Mouse (Mus musculus): ENCODE results near the gene Ptprg. TPM values are rescaled to one million over a fixed set of nuclear protein-coding genes. Genes with fewer than 3 reads are reported as not detected.
A peak's percentile ranks its signal among the peaks of the same experiment; 100 is the strongest.

Ptprg gene
- total and polyA plus RNA-seq, 2 experiments from 2014 or later: 8.7 to 63.4 TPM

DNA sequence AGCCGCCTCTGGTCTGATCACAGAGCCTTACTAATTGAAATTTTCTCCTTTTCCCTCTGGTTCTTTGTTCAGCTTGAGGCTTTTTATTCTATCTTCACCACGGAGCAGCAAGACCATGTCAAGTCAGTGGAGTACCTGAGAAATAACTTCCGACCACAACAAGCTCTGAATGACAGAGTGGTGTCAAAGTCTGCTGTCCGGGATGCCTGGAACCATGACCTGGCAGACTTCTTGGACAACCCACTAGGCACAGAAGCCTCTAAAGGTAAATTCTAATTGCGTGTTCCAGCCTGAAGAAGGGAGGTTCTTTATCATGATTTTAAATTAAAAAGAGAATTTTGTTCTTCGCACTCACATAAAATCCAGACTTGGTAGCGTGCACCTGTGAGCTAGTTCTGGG, 568.6 kb downstream of the Ptprg start:
- WGBS: 94% methylated on average over 7 of the region's 7 CpGs
- DNase-seq (ENCODE audit: low spot score): no peak
- H3K9me3 ChIP-seq (replicated peaks; ENCODE audit: control insufficient read depth, low read length): no peaks in the 10 kb centered on the region
- no peaks in the 10 kb centered on the region for H3K4me1 ChIP-seq (ENCODE audit: control insufficient read depth, insufficient read depth)
- H3K36me3 ChIP-seq (replicated peaks; ENCODE audit: control insufficient read depth, insufficient read depth, low read length): 0 out of 2 replicates have a peak, but pooled peaks cover 3% of the 10 kb centered on the region
- no peaks in the 10 kb centered on the region for H3K27me3 ChIP-seq (ENCODE audit: control insufficient read depth, insufficient read depth, low read length)
- H3K4me3 ChIP-seq (ENCODE audit: low read depth, low read length): no peak overlapping the region
- H3K27ac ChIP-seq (ENCODE audit: low read depth): no peak overlapping the region
- ATAC-seq (ENCODE audit: insufficient read depth, low read depth): no peak
- H3K9ac ChIP-seq (replicated peaks; ENCODE audit: low read depth, low read length): no peak overlapping the region
- H3K4me2 ChIP-seq (ENCODE audit: low read depth, low read length): no peak overlapping the region
- TF ChIP-seq CTCF (IDR thresholded peaks at IDR 0.05; ENCODE audit: low read depth): no peak
- TF ChIP-seq EP300 (IDR thresholded peaks at IDR 0.05; ENCODE audit: low read depth): no peak

DNA sequence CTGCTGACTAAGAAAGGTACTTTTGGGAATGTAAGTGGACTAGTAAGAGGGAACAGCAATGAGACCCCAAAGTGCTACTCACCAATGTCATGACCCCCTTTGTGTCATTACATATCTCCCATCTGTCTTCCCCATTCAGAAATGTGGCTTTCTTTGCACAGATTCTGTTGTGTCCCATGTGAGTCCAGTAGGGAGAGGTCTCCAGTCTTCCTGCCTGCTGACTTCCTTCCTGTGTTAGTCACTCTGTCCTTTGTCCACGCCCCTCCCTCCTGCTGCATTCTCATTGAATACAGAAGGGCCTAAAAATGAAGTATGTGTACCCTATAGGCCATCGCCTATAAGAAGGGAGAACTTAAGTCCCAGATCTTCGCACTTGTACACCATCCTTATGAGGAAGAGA, 571.4 kb downstream of the Ptprg start:
- no peaks in the 10 kb centered on the region for H3K27me3 ChIP-seq (ENCODE audit: control insufficient read depth, insufficient read depth, low read length)
- no peak overlapping the region for H3K4me3 ChIP-seq (ENCODE audit: low read depth, low read length)
- ATAC-seq (ENCODE audit: insufficient read depth, low read depth) (peak; percentile 39; the same call in 1 of the 2 replicates), DNase-seq (ENCODE audit: low spot score) (no peak)
- no peak overlapping the region for H3K9ac ChIP-seq (replicated peaks; ENCODE audit: low read depth, low read length)
- H3K36me3 ChIP-seq (replicated peaks; ENCODE audit: control insufficient read depth, insufficient read depth, low read length): 0 out of 2 replicates have a peak, but pooled peaks cover 3% of the 10 kb centered on the region
- H3K4me2 ChIP-seq (ENCODE audit: low read depth, low read length): no peak overlapping the region
- H3K9me3 ChIP-seq (replicated peaks; ENCODE audit: control insufficient read depth, low read length): no peaks in the 10 kb centered on the region
- no peaks in the 10 kb centered on the region for H3K4me1 ChIP-seq (ENCODE audit: control insufficient read depth, insufficient read depth)
- TF ChIP-seq EP300 (IDR thresholded peaks at IDR 0.05; ENCODE audit: low read depth) (no peak), CTCF (IDR thresholded peaks at IDR 0.05; ENCODE audit: low read depth) (no peak)
- WGBS: 75% methylated on average over 3 of the region's 3 CpGs
- H3K27ac ChIP-seq (ENCODE audit: low read depth): peak overlapping the region; percentile 11; the same call in 1 of the 2 replicates

DNA sequence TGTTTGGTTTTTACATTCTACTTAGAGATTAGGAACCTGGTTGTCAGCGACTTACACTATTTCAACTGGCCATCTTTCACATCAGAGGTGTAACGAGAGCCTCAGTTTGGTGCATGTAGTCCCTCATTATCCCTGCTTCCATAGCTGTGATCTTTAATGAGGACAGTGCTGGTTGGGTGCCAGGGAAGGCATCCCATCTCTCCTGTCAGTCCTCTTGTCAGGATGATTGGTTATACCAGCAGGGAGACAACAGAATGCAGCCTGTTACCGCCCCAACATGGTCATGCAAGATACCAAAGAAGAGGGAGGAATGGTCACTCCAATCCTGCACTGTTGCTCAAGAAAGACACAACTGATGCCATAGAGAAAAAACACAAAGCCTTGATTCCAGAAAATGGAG, 574.6 kb downstream of the Ptprg start:
- Histone ChIP-seq H3K36me3 (replicated peaks; ENCODE audit: control insufficient read depth, insufficient read depth, low read length) (0 out of 2 replicates have a peak, but pooled peaks cover 2% of the 10 kb centered on the region), H3K9ac (replicated peaks; ENCODE audit: low read depth, low read length) (no peak overlapping the region), H3K27me3 (ENCODE audit: control insufficient read depth, insufficient read depth, low read length) (no peaks in the 10 kb centered on the region), H3K4me3 (ENCODE audit: low read depth, low read length) (no peak overlapping the region), H3K9me3 (replicated peaks; ENCODE audit: control insufficient read depth, low read length) (no peaks in the 10 kb centered on the region), H3K4me1 (ENCODE audit: control insufficient read depth, insufficient read depth) (no peaks in the 10 kb centered on the region), H3K4me2 (ENCODE audit: low read depth, low read length) (no peak overlapping the region), H3K27ac (ENCODE audit: low read depth) (no peak overlapping the region)
- ATAC-seq (ENCODE audit: insufficient read depth, low read depth) (no peak), DNase-seq (ENCODE audit: low spot score) (no peak)
- TF ChIP-seq CTCF (IDR thresholded peaks at IDR 0.05; ENCODE audit: low read depth): no peak
- no peak for TF ChIP-seq EP300 (IDR thresholded peaks at IDR 0.05; ENCODE audit: low read depth)
- WGBS: 82% methylated on average over 3 of the region's 3 CpGs

DNA sequence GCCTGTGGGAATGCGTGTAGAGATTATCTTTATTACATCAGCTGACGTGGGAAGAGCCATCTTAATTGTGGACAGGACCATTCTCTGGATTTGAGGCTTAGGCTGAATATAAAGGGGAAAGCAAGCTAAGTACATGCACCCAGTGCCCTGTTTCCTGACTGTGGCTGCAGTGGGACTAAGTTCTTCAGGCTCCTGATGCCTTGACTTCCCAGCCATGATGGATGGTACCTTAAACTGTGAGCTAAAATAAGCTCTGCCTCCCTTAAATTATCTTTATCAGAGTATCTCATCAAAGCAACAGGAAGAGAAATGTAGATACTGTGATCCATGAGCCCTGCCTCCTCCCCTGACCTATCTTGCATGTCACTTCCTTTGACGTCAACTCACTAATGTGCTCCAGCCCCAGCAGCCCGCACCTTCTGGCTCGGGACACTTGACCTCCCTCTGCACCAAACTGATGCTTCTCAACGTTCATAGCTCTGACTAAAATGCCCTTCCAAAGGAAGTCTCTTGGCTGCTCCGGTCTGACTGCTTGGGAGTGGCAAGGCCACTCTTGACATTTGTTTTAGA, 578.8 kb downstream of the Ptprg start:
- H3K4me1 ChIP-seq (ENCODE audit: control insufficient read depth, insufficient read depth): peaks cover 3% of the 10 kb centered on the region; the same call in 1 of the 2 replicates
- H3K9me3 ChIP-seq (replicated peaks; ENCODE audit: control insufficient read depth, low read length): no peaks in the 10 kb centered on the region
- no peaks in the 10 kb centered on the region for H3K27me3 ChIP-seq (ENCODE audit: control insufficient read depth, insufficient read depth, low read length)
- H3K9ac ChIP-seq (replicated peaks; ENCODE audit: low read depth, low read length): no peak overlapping the region
- no peak for DNase-seq (ENCODE audit: low spot score)
- ATAC-seq (ENCODE audit: insufficient read depth, low read depth): no peak
- WGBS: 62% methylated on average over 7 of the region's 7 CpGs
- no peak overlapping the region for H3K4me2 ChIP-seq (ENCODE audit: low read depth, low read length)
- H3K4me3 ChIP-seq (ENCODE audit: low read depth, low read length): no peak overlapping the region
- TF ChIP-seq EP300 (IDR thresholded peaks at IDR 0.05; ENCODE audit: low read depth) (no peak), CTCF (IDR thresholded peaks at IDR 0.05; ENCODE audit: low read depth) (no peak)
- H3K27ac ChIP-seq (ENCODE audit: low read depth): no peak overlapping the region
- no peaks in the 10 kb centered on the region for H3K36me3 ChIP-seq (replicated peaks; ENCODE audit: control insufficient read depth, insufficient read depth, low read length)

DNA sequence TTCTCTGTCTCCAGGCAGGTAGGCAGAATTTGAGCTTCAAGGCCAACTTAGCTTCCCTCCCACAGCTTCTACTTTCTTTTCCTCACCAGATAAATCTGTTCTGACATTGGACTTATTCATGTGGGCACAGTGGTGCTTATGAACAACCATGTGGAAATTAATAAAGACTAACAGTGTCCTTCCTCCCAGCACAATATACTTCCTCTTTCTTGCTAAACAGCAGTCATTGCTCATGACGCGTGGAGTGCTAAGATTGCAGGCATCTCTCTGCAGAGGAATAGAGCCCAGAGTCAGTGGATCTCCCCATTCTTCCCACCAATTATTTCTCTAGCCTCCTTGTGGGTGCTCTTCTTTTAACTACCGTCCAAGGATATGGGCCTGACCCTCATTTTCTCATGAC, 579.8 kb downstream of the Ptprg start:
- Histone ChIP-seq H3K27ac (ENCODE audit: low read depth) (no peak overlapping the region), H3K4me1 (ENCODE audit: control insufficient read depth, insufficient read depth) (peaks cover 3% of the 10 kb centered on the region; the same call in 1 of the 2 replicates), H3K4me2 (ENCODE audit: low read depth, low read length) (no peak overlapping the region), H3K9ac (replicated peaks; ENCODE audit: low read depth, low read length) (no peak overlapping the region), H3K4me3 (ENCODE audit: low read depth, low read length) (no peak overlapping the region), H3K9me3 (replicated peaks; ENCODE audit: control insufficient read depth, low read length) (no peaks in the 10 kb centered on the region), H3K36me3 (replicated peaks; ENCODE audit: control insufficient read depth, insufficient read depth, low read length) (no peaks in the 10 kb centered on the region), H3K27me3 (ENCODE audit: control insufficient read depth, insufficient read depth, low read length) (no peaks in the 10 kb centered on the region)
- ATAC-seq (ENCODE audit: insufficient read depth, low read depth): no peak
- TF ChIP-seq CTCF (IDR thresholded peaks at IDR 0.05; ENCODE audit: low read depth) (no peak), EP300 (IDR thresholded peaks at IDR 0.05; ENCODE audit: low read depth) (no peak)
- 64% methylated on average over 3 of the region's 3 CpGs for WGBS
- DNase-seq (ENCODE audit: low spot score): no peak

DNA sequence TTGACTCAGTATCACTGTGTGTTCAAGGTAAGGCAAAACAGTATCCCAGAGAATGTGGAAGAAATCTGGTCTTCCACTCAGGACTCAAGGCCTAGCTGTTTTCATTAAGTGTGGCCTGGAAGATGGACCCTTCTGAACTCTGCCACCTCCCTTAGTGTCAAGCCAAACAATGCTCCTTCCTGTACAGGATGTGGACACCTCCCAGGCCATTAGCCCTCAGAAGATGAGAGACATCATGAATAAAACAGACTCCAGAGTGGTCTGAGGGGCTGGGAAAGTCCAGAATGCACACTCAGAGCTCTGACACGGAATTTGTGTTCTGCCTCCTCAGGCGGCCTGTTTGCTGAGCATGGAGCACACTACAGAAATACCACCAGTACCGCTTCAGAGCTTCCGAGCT, 581.2 kb downstream of the Ptprg start:
- H3K36me3 ChIP-seq (replicated peaks; ENCODE audit: control insufficient read depth, insufficient read depth, low read length): no peaks in the 10 kb centered on the region
- TF ChIP-seq EP300 (IDR thresholded peaks at IDR 0.05; ENCODE audit: low read depth) (no peak), CTCF (IDR thresholded peaks at IDR 0.05; ENCODE audit: low read depth) (no peak)
- no peak overlapping the region for H3K4me2 ChIP-seq (ENCODE audit: low read depth, low read length)
- no peak overlapping the region for H3K4me3 ChIP-seq (ENCODE audit: low read depth, low read length)
- peaks cover 3% of the 10 kb centered on the region; the same call in 1 of the 2 replicates for H3K4me1 ChIP-seq (ENCODE audit: control insufficient read depth, insufficient read depth)
- ATAC-seq (ENCODE audit: insufficient read depth, low read depth) (peak; percentile 27; the same call in 1 of the 2 replicates), DNase-seq (ENCODE audit: low spot score) (no peak)
- H3K9me3 ChIP-seq (replicated peaks; ENCODE audit: control insufficient read depth, low read length): no peaks in the 10 kb centered on the region
- H3K9ac ChIP-seq (replicated peaks; ENCODE audit: low read depth, low read length): no peak overlapping the region
- no peaks in the 10 kb centered on the region for H3K27me3 ChIP-seq (ENCODE audit: control insufficient read depth, insufficient read depth, low read length)
- WGBS: 67% methylated on average over 4 of the region's 4 CpGs
- H3K27ac ChIP-seq (ENCODE audit: low read depth): no peak overlapping the region
